Mouse (Mus musculus): Measurements from ENCODE around the gene Lrrc66.

DNA sequence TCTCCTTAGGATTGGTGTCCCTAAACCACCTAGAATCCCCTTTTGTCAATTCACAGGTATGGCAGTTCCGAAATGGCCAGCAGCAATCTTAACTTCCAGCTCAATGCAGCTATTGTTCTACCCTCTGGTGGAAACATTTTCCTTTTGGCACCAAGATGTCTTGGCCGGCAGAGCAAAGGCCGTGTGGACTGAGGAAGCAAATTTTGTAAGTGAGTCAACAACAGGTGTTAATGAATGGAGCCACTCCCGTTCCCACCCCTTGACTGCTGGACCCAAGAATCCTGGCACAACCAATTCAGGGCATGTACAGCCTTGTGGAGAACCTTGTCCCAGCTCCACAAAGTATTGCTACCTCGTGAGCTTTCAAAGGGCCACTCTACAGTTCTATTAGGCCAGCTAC is 66.2 kb downstream of the Lrrc66 start:
- TF ChIP-seq CTCF (IDR thresholded peaks at IDR 0.05): no peak
- TF ChIP-seq POLR2A (IDR thresholded peaks at IDR 0.05; ENCODE audit: insufficient read depth, low read depth, low read length): no peak
- TF ChIP-seq EP300 (IDR thresholded peaks at IDR 0.05; ENCODE audit: insufficient read depth, low read depth, low read length): no peak

All from heart, adult 2 months (tissue).